18 mouse cellular contexts compared by ENCODE assay signal in genomic region chr2:165253867-165254266, GRCm38 (mm10). TPM values are rescaled to one million over a fixed set of nuclear protein-coding genes. Genes with fewer than 3 reads are reported as not detected.
DNase-seq lines count a peak whose midpoint lies in the region; ATAC-seq and TF ChIP-seq lines count a peak whose summit lies in the region.
"Had no signal": no experiment of that assay in that cellular context is flagged by ENCODE, and none has a peak within 500 bp of the region (broad histone marks: within the 10 kb centered on the region; RNA-seq: fewer than 3 reads in every experiment).

No protein-coding gene starts in this region.

- H3K27ac ChIP-seq in embryonic facial prominence, embryonic 13.5 days: no peak overlapping the region
- no peak overlapping the region for H3K27ac ChIP-seq in hindbrain, embryonic 14.5 days
- H3K27ac ChIP-seq in midbrain, embryonic 13.5 days: peak overlapping the region; percentile 64
- H3K27ac ChIP-seq in kidney, embryonic 15.5 days: no peak overlapping the region
- H3K27ac ChIP-seq: limb, embryonic 13.5 days; macrophage had no signal

- H3K9ac ChIP-seq in embryonic facial prominence, embryonic 13.5 days: 0 out of 2 replicates have a peak overlapping the region, but pooled peaks have one; percentile 32
- H3K9ac ChIP-seq in hindbrain, embryonic 14.5 days: peak overlapping the region; percentile 12; the same call in 1 of the 2 replicates
- peak overlapping the region; percentile 45 for H3K9ac ChIP-seq in midbrain, embryonic 13.5 days (replicated peaks)
- no peak overlapping the region for H3K9ac ChIP-seq in kidney, embryonic 15.5 days
- H3K9ac ChIP-seq: heart, embryonic 12.5 days; limb, embryonic 13.5 days had no signal

- H3K4me1 ChIP-seq in embryonic facial prominence, embryonic 13.5 days: peaks cover 17% of the 10 kb centered on the region
- H3K4me1 ChIP-seq in hindbrain, embryonic 14.5 days (replicated peaks; ENCODE audit: control insufficient read depth, insufficient read depth, low read length): peaks cover 30% of the 10 kb centered on the region
- H3K4me1 ChIP-seq in midbrain, embryonic 13.5 days (replicated peaks): peaks cover 64% of the 10 kb centered on the region
- peaks cover 19% of the 10 kb centered on the region for H3K4me1 ChIP-seq in kidney, embryonic 15.5 days
- H3K4me1 ChIP-seq: heart, embryonic 12.5 days; limb, embryonic 13.5 days had no signal

- ATAC-seq in embryonic facial prominence, embryonic 13.5 days (ENCODE audit: insufficient number of reproducible peaks, insufficient read depth, low FRiP score, low TSS enrichment, low read depth): no peak
- ATAC-seq in hindbrain, embryonic 14.5 days (ENCODE audit: low FRiP score): peak; percentile 65
- ATAC-seq in midbrain, embryonic 13.5 days: peak; percentile 86
- ATAC-seq in kidney, embryonic 15.5 days (replicated peaks; ENCODE audit: low FRiP score): no peak
- ATAC-seq in activated CD4-positive, CD25-positive, alpha-beta regulatory T cell, adult 4 months: no peak

- TF ChIP-seq CTCF in brain, embryonic 14.5 days (IDR thresholded peaks at IDR 0.05; ENCODE audit: borderline replicate concordance, extremely low read depth, insufficient read depth, insufficient read length): peak; percentile 5; the same call in 1 of the 2 replicates

- DNase-seq in brain, embryonic 14.5 days (ENCODE audit: low read depth): peak; percentile 70
- DNase-seq in hindbrain, embryonic 14.5 days (ENCODE audit: low spot score): no peak
- DNase-seq in layer of hippocampus, adult 9-11 months: no peak
- DNase-seq in heart, postnatal 4 days: no peak
- DNase-seq: adrenal gland, postnatal 36 days; gastrocnemius, postnatal 14 days; kidney, postnatal 4 days; layer of hippocampus, postnatal 36 days had no signal

- H3K4me3 ChIP-seq in embryonic facial prominence, embryonic 13.5 days: no peak overlapping the region
- H3K4me3 ChIP-seq in hindbrain, embryonic 14.5 days (replicated peaks; ENCODE audit: low read length): no peak overlapping the region
- no peak overlapping the region for H3K4me3 ChIP-seq in midbrain, embryonic 13.5 days (replicated peaks)
- H3K4me3 ChIP-seq in kidney, embryonic 15.5 days (replicated peaks): no peak overlapping the region
- H3K4me3 ChIP-seq: heart, embryonic 12.5 days; limb, embryonic 13.5 days; myocyte had no signal

- peaks cover 72% of the 10 kb centered on the region for H3K27me3 ChIP-seq in embryonic facial prominence, embryonic 13.5 days
- H3K27me3 ChIP-seq in hindbrain, embryonic 14.5 days (ENCODE audit: control insufficient read depth, insufficient read depth, low read length): peaks cover 11% of the 10 kb centered on the region
- H3K27me3 ChIP-seq in midbrain, embryonic 13.5 days: peaks cover 34% of the 10 kb centered on the region
- H3K27me3 ChIP-seq in kidney, embryonic 15.5 days: peaks cover 78% of the 10 kb centered on the region

- H3K4me2 ChIP-seq in embryonic facial prominence, embryonic 13.5 days: no peak overlapping the region
- H3K4me2 ChIP-seq in hindbrain, embryonic 14.5 days (replicated peaks): no peak overlapping the region
- peak overlapping the region; percentile 19 for H3K4me2 ChIP-seq in midbrain, embryonic 13.5 days (replicated peaks)
- H3K4me2 ChIP-seq in kidney, embryonic 15.5 days: no peak overlapping the region
- H3K4me2 ChIP-seq: heart, embryonic 12.5 days; limb, embryonic 13.5 days had no signal

- WGBS in embryonic facial prominence, embryonic 13.5 days: 7% methylated on average over 10 of the region's 10 CpGs
- WGBS in hindbrain, embryonic 14.5 days: 11% methylated on average over 10 of the region's 10 CpGs
- 3% methylated on average over 10 of the region's 10 CpGs for WGBS in midbrain, embryonic 13.5 days
- 18% methylated on average over 10 of the region's 10 CpGs for WGBS in kidney, embryonic 15.5 days

- no peak for TF ChIP-seq POLR2A in brain, embryonic 14.5 days (IDR thresholded peaks at IDR 0.05; ENCODE audit: borderline replicate concordance, extremely low read depth, insufficient read depth, insufficient read length, poor library complexity, severe bottlenecking)

- H3K9me3 ChIP-seq in embryonic facial prominence, embryonic 13.5 days: no peaks in the 10 kb centered on the region
- no peaks in the 10 kb centered on the region for H3K9me3 ChIP-seq in hindbrain, embryonic 14.5 days (ENCODE audit: control insufficient read depth, low read length)
- no peaks in the 10 kb centered on the region for H3K9me3 ChIP-seq in midbrain, embryonic 13.5 days
- H3K9me3 ChIP-seq in kidney, embryonic 15.5 days (replicated peaks): no peaks in the 10 kb centered on the region
- H3K9me3 ChIP-seq: heart, embryonic 12.5 days; limb, embryonic 13.5 days had no signal

- no peaks in the 10 kb centered on the region for H3K36me3 ChIP-seq in embryonic facial prominence, embryonic 13.5 days
- no peaks in the 10 kb centered on the region for H3K36me3 ChIP-seq in hindbrain, embryonic 14.5 days (replicated peaks; ENCODE audit: control insufficient read depth, insufficient read depth)
- no peaks in the 10 kb centered on the region for H3K36me3 ChIP-seq in midbrain, embryonic 13.5 days
- H3K36me3 ChIP-seq in kidney, embryonic 15.5 days: no peaks in the 10 kb centered on the region
- H3K36me3 ChIP-seq: heart, embryonic 12.5 days; limb, embryonic 13.5 days had no signal

RNA-seq across cellular contexts. Expression of gene Cdh22, which starts 19.2 kb away (rescaled TPM):
- 14.7 and 25.7 TPM in 2 replicates for polyA plus RNA-seq in brain, embryonic 14.5 days (2012; rRNA removed)
- polyA plus RNA-seq in embryonic facial prominence, embryonic 13.5 days (2015; fragmentation: Nextera tagmentation; extraction: Ambion mirVana): 1.0 and 1.1 TPM in 2 replicates
- polyA plus RNA-seq in hindbrain, embryonic 14.5 days (2014; fragmentation: Nextera tagmentation; extraction: Ambion mirVana): 12.4 and 15.4 TPM in 2 replicates
- 10.4 and 15.7 TPM in 2 replicates for polyA plus RNA-seq in midbrain, embryonic 13.5 days (2015; fragmentation: Nextera tagmentation; extraction: Ambion mirVana)
- 0.78 and 1.1 TPM in 2 replicates for polyA plus RNA-seq in kidney, embryonic 15.5 days (2015; fragmentation: Nextera tagmentation; extraction: Ambion mirVana)
- polyA plus RNA-seq in activated CD4-positive, CD25-positive, alpha-beta regulatory T cell, adult 4 months (2017; shearing (Covaris generic)): not detected
- total RNA-seq in heart, postnatal 4 days (2021): under 1 TPM; 0.24 to 0.27 TPM
- total RNA-seq: hematopoietic stem cell, adult 5-6 weeks had no signal
- polyA plus RNA-seq: heart, embryonic 12.5 days; liver, embryonic 16.5 days; macrophage had no signal

RNA-seq across cellular contexts. Expression of gene Slc35c2, which starts 33.8 kb away (rescaled TPM):
- polyA plus RNA-seq in brain, embryonic 14.5 days (2012; rRNA removed): 62.3 and 78.7 TPM in 2 replicates
- 49.0 and 50.2 TPM in 2 replicates for polyA plus RNA-seq in embryonic facial prominence, embryonic 13.5 days (2015; fragmentation: Nextera tagmentation; extraction: Ambion mirVana)
- polyA plus RNA-seq in hindbrain, embryonic 14.5 days (2014; fragmentation: Nextera tagmentation; extraction: Ambion mirVana): 60.1 and 60.8 TPM in 2 replicates
- 69.6 and 73.8 TPM in 2 replicates for polyA plus RNA-seq in midbrain, embryonic 13.5 days (2015; fragmentation: Nextera tagmentation; extraction: Ambion mirVana)
- 53.7 and 54.6 TPM in 2 replicates for polyA plus RNA-seq in kidney, embryonic 15.5 days (2015; fragmentation: Nextera tagmentation; extraction: Ambion mirVana)
- polyA plus RNA-seq in activated CD4-positive, CD25-positive, alpha-beta regulatory T cell, adult 4 months (2017; shearing (Covaris generic)): 10 to 100 TPM; 31.1 to 45.6 TPM
- total RNA-seq in heart, postnatal 4 days (2021): 10 to 100 TPM; 18.9 to 20.6 TPM

Comparison
In these comparisons a context has a peak if more than half of its experiments do, and no peak if none do; other contexts are left out.
1. ATAC-seq: peak in hindbrain, embryonic 14.5 days (single experiment) and midbrain, embryonic 13.5 days (single experiment); none in embryonic facial prominence, embryonic 13.5 days (single experiment), kidney, embryonic 15.5 days (single experiment) and activated CD4-positive, CD25-positive, alpha-beta regulatory T cell, adult 4 months (single experiment).